Mouse (Mus musculus): ENCODE measurements at regions not wholly inside any gene's neighbourhood (a gene's known extent, or its start where the extent isn't known, plus 50 kb on each side); places are given as distances from the start of the nearest gene placed in this dataset.

- no peak overlapping the region for H3K4me2 ChIP-seq (ENCODE audit: low read depth)
- TF ChIP-seq CEBPB (IDR thresholded peaks at IDR 0.05; ENCODE audit: insufficient read depth, poor library complexity, severe bottlenecking) (no peak), MYOD1 (IDR thresholded peaks at IDR 0.05; ENCODE audit: control insufficient read depth in 1 of 3, insufficient read length in 2 of 3, low read depth in 2 of 3) (no peak), E2F4 (IDR thresholded peaks at IDR 0.05; ENCODE audit: insufficient read depth) (no peak), TCF12 (IDR thresholded peaks at IDR 0.05; ENCODE audit: insufficient read depth, poor library complexity, severe bottlenecking) (no peak), REST (IDR thresholded peaks at IDR 0.05; ENCODE audit: insufficient read depth, insufficient read length) (no peak), POLR2AphosphoS2 (IDR thresholded peaks at IDR 0.05; ENCODE audit: insufficient read length, low read depth) (no peak), MAX (IDR thresholded peaks at IDR 0.05; ENCODE audit: low read depth) (no peak), POLR2A (IDR thresholded peaks at IDR 0.05; ENCODE audit: insufficient read length, low read depth) (no peak), MYOG (IDR thresholded peaks at IDR 0.05; ENCODE audit: control insufficient read depth in 1 of 3, insufficient read depth in 1 of 3, insufficient read length in 2 of 3, low read depth in 2 of 3) (no peak), TCF3 (IDR thresholded peaks at IDR 0.05; ENCODE audit: insufficient read length, low read depth) (no peak), SRF (IDR thresholded peaks at IDR 0.05; ENCODE audit: control insufficient read depth, insufficient read length, low read depth) (no peak), USF1 (IDR thresholded peaks at IDR 0.05; ENCODE audit: low read depth) (no peak)
- H3K4me3 ChIP-seq, result no peak overlapping the region
- no peaks in the 10 kb centered on the region for H3K27me3 ChIP-seq (ENCODE audit: control insufficient read depth, insufficient read depth, insufficient read length)
- H3K36me3 ChIP-seq (ENCODE audit: control insufficient read depth, insufficient read depth), result no peaks in the 10 kb centered on the region
- no peaks in the 10 kb centered on the region for H3K79me2 ChIP-seq (ENCODE audit: control insufficient read depth, insufficient read depth)
- no peak overlapping the region for H3ac ChIP-seq (ENCODE audit: control insufficient read depth, insufficient read length)
Measured at GRCm38 (mm10) chr8:126096636-126097170, 101.7 kb downstream of the Kcnk1 start.

- TF ChIP-seq REST (IDR thresholded peaks at IDR 0.05; ENCODE audit: insufficient read depth, insufficient read length) (no peak), E2F4 (IDR thresholded peaks at IDR 0.05; ENCODE audit: insufficient read depth) (no peak), MYOG (IDR thresholded peaks at IDR 0.05; ENCODE audit: control insufficient read depth in 1 of 3, insufficient read depth in 1 of 3, insufficient read length in 2 of 3, low read depth in 2 of 3) (no peak), MAX (IDR thresholded peaks at IDR 0.05; ENCODE audit: low read depth) (no peak), POLR2A (IDR thresholded peaks at IDR 0.05; ENCODE audit: insufficient read length, low read depth) (no peak), CEBPB (IDR thresholded peaks at IDR 0.05; ENCODE audit: insufficient read depth, poor library complexity, severe bottlenecking) (no peak), SRF (IDR thresholded peaks at IDR 0.05; ENCODE audit: control insufficient read depth, insufficient read length, low read depth) (no peak), POLR2AphosphoS2 (IDR thresholded peaks at IDR 0.05; ENCODE audit: insufficient read length, low read depth) (no peak)
- Histone ChIP-seq H3K27me3 (ENCODE audit: control insufficient read depth, insufficient read depth, insufficient read length) (no peaks in the 10 kb centered on the region), H3K4me3 (no peak overlapping the region), H3K4me2 (ENCODE audit: low read depth) (no peak overlapping the region), H3K79me2 (ENCODE audit: control insufficient read depth, insufficient read depth) (no peaks in the 10 kb centered on the region), H3ac (ENCODE audit: control insufficient read depth, insufficient read length) (no peak overlapping the region), H3K36me3 (ENCODE audit: control insufficient read depth, insufficient read depth) (no peaks in the 10 kb centered on the region)
Measured at GRCm38 (mm10) chr8:126098886-126099285, 103.9 kb downstream of the Kcnk1 start.

- H3K4me3 ChIP-seq, result no peak overlapping the region
- H3K4me2 ChIP-seq (ENCODE audit: low read depth), result no peak overlapping the region
- H3K79me2 ChIP-seq (ENCODE audit: control insufficient read depth, insufficient read depth), result no peaks in the 10 kb centered on the region
- TF ChIP-seq TCF3 (IDR thresholded peaks at IDR 0.05; ENCODE audit: insufficient read length, low read depth) (no peak), E2F4 (IDR thresholded peaks at IDR 0.05; ENCODE audit: insufficient read depth) (no peak), MAX (IDR thresholded peaks at IDR 0.05; ENCODE audit: low read depth) (no peak), USF1 (IDR thresholded peaks at IDR 0.05; ENCODE audit: low read depth) (no peak), REST (IDR thresholded peaks at IDR 0.05; ENCODE audit: insufficient read depth, insufficient read length) (no peak), MYOD1 (IDR thresholded peaks at IDR 0.05; ENCODE audit: control insufficient read depth in 1 of 3, insufficient read length in 2 of 3, low read depth in 2 of 3) (no peak), TCF12 (IDR thresholded peaks at IDR 0.05; ENCODE audit: insufficient read depth, poor library complexity, severe bottlenecking) (no peak), CEBPB (IDR thresholded peaks at IDR 0.05; ENCODE audit: insufficient read depth, poor library complexity, severe bottlenecking) (no peak), MYOG (IDR thresholded peaks at IDR 0.05; ENCODE audit: control insufficient read depth in 1 of 3, insufficient read depth in 1 of 3, insufficient read length in 2 of 3, low read depth in 2 of 3) (no peak), POLR2A (IDR thresholded peaks at IDR 0.05; ENCODE audit: insufficient read length, low read depth) (no peak), POLR2AphosphoS2 (IDR thresholded peaks at IDR 0.05; ENCODE audit: insufficient read length, low read depth) (no peak), SRF (IDR thresholded peaks at IDR 0.05; ENCODE audit: control insufficient read depth, insufficient read length, low read depth) (no peak)
- H3ac ChIP-seq (ENCODE audit: control insufficient read depth, insufficient read length), result no peak overlapping the region
- H3K27me3 ChIP-seq (ENCODE audit: control insufficient read depth, insufficient read depth, insufficient read length), result no peaks in the 10 kb centered on the region
- no peaks in the 10 kb centered on the region for H3K36me3 ChIP-seq (ENCODE audit: control insufficient read depth, insufficient read depth)
Measured at GRCm38 (mm10) chr8:126099889-126100288, 104.9 kb downstream of the Kcnk1 start.

GRCm38 (mm10) chr8:126105043-126105442, 110.1 kb downstream of the Kcnk1 start:
- Histone ChIP-seq H3K4me2 (ENCODE audit: low read depth) (no peak overlapping the region), H3K4me3 (no peak overlapping the region), H3K79me2 (ENCODE audit: control insufficient read depth, insufficient read depth) (no peaks in the 10 kb centered on the region), H3K36me3 (ENCODE audit: control insufficient read depth, insufficient read depth) (no peaks in the 10 kb centered on the region), H3ac (ENCODE audit: control insufficient read depth, insufficient read length) (no peak overlapping the region), H3K27me3 (ENCODE audit: control insufficient read depth, insufficient read depth, insufficient read length) (no peaks in the 10 kb centered on the region)
- TF ChIP-seq MAX (IDR thresholded peaks at IDR 0.05; ENCODE audit: low read depth) (no peak), TCF3 (IDR thresholded peaks at IDR 0.05; ENCODE audit: insufficient read length, low read depth) (no peak), POLR2A (IDR thresholded peaks at IDR 0.05; ENCODE audit: insufficient read length, low read depth) (no peak), SRF (IDR thresholded peaks at IDR 0.05; ENCODE audit: control insufficient read depth, insufficient read length, low read depth) (no peak), POLR2AphosphoS2 (IDR thresholded peaks at IDR 0.05; ENCODE audit: insufficient read length, low read depth) (no peak), USF1 (IDR thresholded peaks at IDR 0.05; ENCODE audit: low read depth) (no peak), MYOG (IDR thresholded peaks at IDR 0.05; ENCODE audit: control insufficient read depth in 1 of 3, insufficient read depth in 1 of 3, insufficient read length in 2 of 3, low read depth in 2 of 3) (no peak), REST (IDR thresholded peaks at IDR 0.05; ENCODE audit: insufficient read depth, insufficient read length) (no peak), TCF12 (IDR thresholded peaks at IDR 0.05; ENCODE audit: insufficient read depth, poor library complexity, severe bottlenecking) (no peak), MYOD1 (IDR thresholded peaks at IDR 0.05; ENCODE audit: control insufficient read depth in 1 of 3, insufficient read length in 2 of 3, low read depth in 2 of 3) (no peak), E2F4 (IDR thresholded peaks at IDR 0.05; ENCODE audit: insufficient read depth) (no peak), CEBPB (IDR thresholded peaks at IDR 0.05; ENCODE audit: insufficient read depth, poor library complexity, severe bottlenecking) (no peak)

Data from myocyte (in vitro differentiated cells).